Mouse (Mus musculus) heart, postnatal 0 days (tissue): ENCODE measurements around the gene Dync1li2.

Source experiments
- CTCF ChIP-seq: IDR thresholded peaks from 2 replicates; pipeline ENCODE4 v1.5.1; 2016; ENCODE audit warnings: antibody characterized with exemption, control low read depth, low read depth
- EP300 ChIP-seq: IDR thresholded peaks from 2 replicates; pipeline ENCODE4 v1.6.1; 2016; ENCODE audit warnings: antibody characterized with exemption, low read depth

DNA sequence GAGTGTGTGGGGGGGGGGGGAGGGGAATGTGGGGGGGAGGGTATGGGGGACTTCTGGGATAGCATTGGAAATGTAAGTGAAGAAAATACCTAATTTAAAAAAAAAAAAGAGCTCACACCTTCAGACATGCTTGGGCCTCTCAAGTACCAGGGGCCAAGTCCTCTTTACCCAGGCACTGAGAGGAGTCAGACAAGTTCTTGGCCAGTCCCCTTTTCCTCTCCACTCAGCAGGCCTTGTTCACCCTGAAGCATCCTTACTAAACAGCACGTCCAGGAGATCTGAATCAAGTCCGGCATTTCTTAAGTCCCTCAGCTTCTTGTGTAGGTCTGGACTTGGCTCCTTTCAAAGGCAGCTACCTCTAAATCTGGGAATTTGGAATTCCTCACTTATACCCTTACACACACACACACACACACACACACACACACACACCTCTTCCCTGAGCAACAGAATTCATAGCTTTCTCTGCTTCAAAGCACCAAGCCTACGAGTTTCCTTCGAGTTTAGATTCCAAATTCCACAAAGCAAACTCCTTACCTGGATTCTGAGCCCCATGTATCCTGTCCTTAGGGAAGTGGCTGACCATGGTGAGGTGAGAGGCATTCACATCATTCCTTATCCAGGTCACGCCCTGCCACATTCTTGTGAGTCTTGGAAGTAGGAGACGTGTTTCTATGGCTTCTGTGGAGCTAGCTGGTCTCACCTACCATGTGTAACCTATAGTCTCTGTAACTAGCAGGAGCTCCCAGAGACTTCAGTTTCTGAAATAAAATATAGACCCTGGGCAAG, 36.3 kb downstream of the Dync1li2 start:
- TF ChIP-seq EP300 (no peak), CTCF (no peak)
